Mouse (Mus musculus): ENCODE data around the gene Aatk.

Aatk gene

GRCm38 (mm10) chr11:120052274-120052673 lies 5.3 kb upstream of the Aatk start:
- DNase-seq (ENCODE audit: low read depth): no peak

GRCm38 (mm10) chr11:120051124-120051811 lies 4.3 kb upstream of the Aatk start:
- DNase-seq (ENCODE audit: low read depth): no peak

- DNase-seq (ENCODE audit: low read depth): no peak
Observed at GRCm38 (mm10) chr11:120049067-120049466, 2.1 kb upstream of the Aatk start.

GRCm38 (mm10) chr11:120048252-120048556 lies 1.2 kb upstream of the Aatk start:
- DNase-seq (ENCODE audit: low read depth): no peak

GRCm38 (mm10) chr11:120047531-120048251 lies 724 bp upstream of the Aatk start:
- DNase-seq (ENCODE audit: low read depth): no peak

- DNase-seq (ENCODE audit: low read depth): no peak
Observed at GRCm38 (mm10) chr11:120045839-120046552, 971 bp downstream of the Aatk start.

- no peak for DNase-seq (ENCODE audit: low read depth)
Observed at GRCm38 (mm10) chr11:120045341-120045740, 1.6 kb downstream of the Aatk start.

- no peak for DNase-seq (ENCODE audit: low read depth)
Observed at GRCm38 (mm10) chr11:120042141-120042838, 4.7 kb downstream of the Aatk start.

- no peak for DNase-seq (ENCODE audit: low read depth)
Observed at GRCm38 (mm10) chr11:120041191-120042123, 5.5 kb downstream of the Aatk start.

- no peak for DNase-seq (ENCODE audit: low read depth)
Observed at GRCm38 (mm10) chr11:120040440-120040839, 6.5 kb downstream of the Aatk start.

GRCm38 (mm10) chr11:120039581-120039980 lies 7.4 kb downstream of the Aatk start:
- no peak for DNase-seq (ENCODE audit: low read depth)

- no peak for DNase-seq (ENCODE audit: low read depth)
Observed at GRCm38 (mm10) chr11:120034762-120035161, 12.2 kb downstream of the Aatk start.

GRCm38 (mm10) chr11:120034306-120034705 lies 12.7 kb downstream of the Aatk start:
- no peak for DNase-seq (ENCODE audit: low read depth)

- DNase-seq (ENCODE audit: low read depth): no peak
Observed at GRCm38 (mm10) chr11:120033473-120033872, 13.5 kb downstream of the Aatk start.

GRCm38 (mm10) chr11:120032052-120032451 lies 14.9 kb downstream of the Aatk start:
- no peak for DNase-seq (ENCODE audit: low read depth)

GRCm38 (mm10) chr11:120030145-120030901 lies 16.6 kb downstream of the Aatk start:
- DNase-seq (ENCODE audit: low read depth): no peak

- DNase-seq (ENCODE audit: low read depth): no peak
Observed at GRCm38 (mm10) chr11:120029431-120030144, 17.4 kb downstream of the Aatk start.

- no peak for DNase-seq (ENCODE audit: low read depth)
Observed at GRCm38 (mm10) chr11:120028319-120029092, 18.5 kb downstream of the Aatk start.

GRCm38 (mm10) chr11:120026941-120027340 lies 20.0 kb downstream of the Aatk start:
- no peak for DNase-seq (ENCODE audit: low read depth)
